In genomic region chr10:105019774-105020470, GRCm38 (mm10) we compare ENCODE assay signal across 15 mouse cellular contexts.
DNase-seq lines count a peak whose midpoint lies in the region; ATAC-seq and TF ChIP-seq lines count a peak whose summit lies in the region.
"Had no signal": no experiment of that assay in that cellular context is flagged by ENCODE, and none has a peak within 500 bp of the region (broad histone marks: within the 10 kb centered on the region; RNA-seq: fewer than 3 reads in every experiment).

No protein-coding gene starts in this region.

- no peak overlapping the region for H3K9ac ChIP-seq in kidney, embryonic 15.5 days
- no peak overlapping the region for H3K9ac ChIP-seq in intestine, embryonic 15.5 days
- H3K9ac ChIP-seq: heart, embryonic 12.5 days; liver, embryonic 13.5 days had no signal

- 37% methylated on average over 11 of the region's 11 CpGs for WGBS in kidney, embryonic 15.5 days
- WGBS in intestine, embryonic 15.5 days = 34% methylated on average over 11 of the region's 11 CpGs

- H3K36me3 ChIP-seq in kidney, embryonic 15.5 days = no peaks in the 10 kb centered on the region
- no peaks in the 10 kb centered on the region for H3K36me3 ChIP-seq in intestine, embryonic 15.5 days
- H3K36me3 ChIP-seq: heart, embryonic 12.5 days; limb, embryonic 10.5 days; liver, embryonic 13.5 days had no signal

- no peak for TF ChIP-seq CTCF in brain, embryonic 14.5 days (IDR thresholded peaks at IDR 0.05; ENCODE audit: borderline replicate concordance, extremely low read depth, insufficient read depth, insufficient read length)

- H3K4me3 ChIP-seq in kidney, embryonic 15.5 days (replicated peaks) = no peak overlapping the region
- H3K4me3 ChIP-seq in intestine, embryonic 15.5 days (replicated peaks) = no peak overlapping the region
- H3K4me3 ChIP-seq: heart, embryonic 12.5 days; limb, embryonic 10.5 days; liver, embryonic 13.5 days had no signal

- H3K4me1 ChIP-seq in kidney, embryonic 15.5 days = no peaks in the 10 kb centered on the region
- H3K4me1 ChIP-seq in intestine, embryonic 15.5 days (replicated peaks) = no peaks in the 10 kb centered on the region
- H3K4me1 ChIP-seq: heart, embryonic 12.5 days; limb, embryonic 10.5 days; liver, embryonic 13.5 days had no signal

- 0 out of 2 replicates have a peak overlapping the region, but pooled peaks have one; percentile 4 for H3K4me2 ChIP-seq in kidney, embryonic 15.5 days
- H3K4me2 ChIP-seq in intestine, embryonic 15.5 days (replicated peaks) = peak overlapping the region; percentile 6; the same call in 1 of the 2 replicates
- H3K4me2 ChIP-seq: heart, embryonic 12.5 days; liver, embryonic 13.5 days had no signal

- DNase-seq in kidney, postnatal 36 days = no peak
- DNase-seq in brain, embryonic 14.5 days (ENCODE audit: low read depth) = peak; percentile 20
- DNase-seq in retina, embryonic 14.5 days (ENCODE audit: low spot score) = peak; percentile 16
- no peak for DNase-seq in adrenal gland, postnatal 4 days (ENCODE audit: low spot score in 2 of 2)
- DNase-seq in heart, postnatal 25 days (ENCODE audit: low spot score) = no peak
- DNase-seq: cerebellum, adult 18-20 months; gastrocnemius, postnatal 36 days; kidney, postnatal 4 days; layer of hippocampus, postnatal 36 days; liver, embryonic 13.5 days had no signal

- no peak overlapping the region for H3K27ac ChIP-seq in kidney, embryonic 15.5 days
- no peak overlapping the region for H3K27ac ChIP-seq in intestine, embryonic 15.5 days
- H3K27ac ChIP-seq: limb, embryonic 10.5 days; liver, embryonic 13.5 days had no signal

- TF ChIP-seq POLR2A in brain, embryonic 14.5 days (IDR thresholded peaks at IDR 0.05; ENCODE audit: borderline replicate concordance, extremely low read depth, insufficient read depth, insufficient read length, poor library complexity, severe bottlenecking) = no peak

- H3K27me3 ChIP-seq in kidney, embryonic 15.5 days = no peaks in the 10 kb centered on the region
- no peaks in the 10 kb centered on the region for H3K27me3 ChIP-seq in intestine, embryonic 15.5 days (replicated peaks)
- H3K27me3 ChIP-seq: heart, embryonic 12.5 days; liver, embryonic 13.5 days had no signal

- intact Hi-C loops in heart, postnatal 25 days (cut with DNase I) = no loop called here

- H3K9me3 ChIP-seq in kidney, embryonic 15.5 days (replicated peaks) = no peaks in the 10 kb centered on the region
- no peaks in the 10 kb centered on the region for H3K9me3 ChIP-seq in intestine, embryonic 15.5 days
- H3K9me3 ChIP-seq: heart, embryonic 12.5 days; limb, embryonic 10.5 days; liver, embryonic 13.5 days had no signal

- ATAC-seq in kidney, embryonic 15.5 days (replicated peaks; ENCODE audit: low FRiP score) = no peak
- peak; percentile 84 for ATAC-seq in intestine, embryonic 15.5 days
- ATAC-seq: CD4-positive, CD25-positive, alpha-beta regulatory T cell, adult 4 months had no signal

Comparison
In these comparisons a context has a peak if more than half of its experiments do, and no peak if none do; other contexts are left out.
1. DNase-seq: peak in brain, embryonic 14.5 days (single experiment) and retina, embryonic 14.5 days (single experiment); none in kidney, postnatal 36 days (0 of 2), adrenal gland, postnatal 4 days (0 of 2) and heart, postnatal 25 days (single experiment).